Mouse (Mus musculus): ENCODE data around the gene Ankrd22. TPM values are rescaled to one million over a fixed set of nuclear protein-coding genes. Genes with fewer than 3 reads are reported as not detected.

Ankrd22 gene
- polyA plus RNA-seq, 1 experiment from 2014 or later = not detected

GRCm38 (mm10) chr19:34169121-34169520 is 3.3 kb upstream of the Ankrd22 start:
- H3K4me1 ChIP-seq (ENCODE audit: control insufficient read depth, insufficient read depth, low read length) = no peaks in the 10 kb centered on the region

GRCm38 (mm10) chr19:34167896-34168661 is 2.2 kb upstream of the Ankrd22 start:
- Histone ChIP-seq H3K27ac (ENCODE audit: low read depth, low read length) (no peak overlapping the region), H3K27me3 (replicated peaks; ENCODE audit: control insufficient read depth, insufficient read depth, low read length) (no peaks in the 10 kb centered on the region), H3K36me3 (ENCODE audit: control insufficient read depth, insufficient read depth, low read length) (no peaks in the 10 kb centered on the region), H3K9me3 (replicated peaks; ENCODE audit: control insufficient read depth, low read length) (no peaks in the 10 kb centered on the region), H3K4me3 (ENCODE audit: low read depth, low read length) (no peak overlapping the region), H3K4me2 (ENCODE audit: low read length) (no peak overlapping the region), H3K4me1 (ENCODE audit: control insufficient read depth, insufficient read depth, low read length) (no peaks in the 10 kb centered on the region), H3K9ac (ENCODE audit: low read length) (no peak overlapping the region)
- ATAC-seq (no peak), DNase-seq (ENCODE audit: low spot score) (no peak)
- WGBS = 40% methylated on average over 7 of the region's 7 CpGs

More at GRCm38 (mm10) chr19:34169121-34169520, 3.3 kb upstream of the Ankrd22 start:
- H3K4me2 ChIP-seq (ENCODE audit: low read length) = no peak overlapping the region
- H3K9ac ChIP-seq (ENCODE audit: low read length) = no peak overlapping the region
- H3K27ac ChIP-seq (ENCODE audit: low read depth, low read length) = no peak overlapping the region
- H3K9me3 ChIP-seq (replicated peaks; ENCODE audit: control insufficient read depth, low read length) = no peaks in the 10 kb centered on the region
- H3K36me3 ChIP-seq (ENCODE audit: control insufficient read depth, insufficient read depth, low read length) = no peaks in the 10 kb centered on the region
- no peak overlapping the region for H3K4me3 ChIP-seq (ENCODE audit: low read depth, low read length)
- ATAC-seq (no peak), DNase-seq (ENCODE audit: low spot score) (no peak)
- no peaks in the 10 kb centered on the region for H3K27me3 ChIP-seq (replicated peaks; ENCODE audit: control insufficient read depth, insufficient read depth, low read length)

- no peaks in the 10 kb centered on the region for H3K27me3 ChIP-seq (replicated peaks; ENCODE audit: control insufficient read depth, insufficient read depth, low read length)
- 76% methylated on average over 4 of the region's 4 CpGs for WGBS
- no peak for ATAC-seq
- H3K27ac ChIP-seq (ENCODE audit: low read depth, low read length) = no peak overlapping the region
- H3K36me3 ChIP-seq (ENCODE audit: control insufficient read depth, insufficient read depth, low read length) = no peaks in the 10 kb centered on the region
- no peak overlapping the region for H3K9ac ChIP-seq (ENCODE audit: low read length)
- H3K4me3 ChIP-seq (ENCODE audit: low read depth, low read length) = no peak overlapping the region
- H3K4me2 ChIP-seq (ENCODE audit: low read length) = no peak overlapping the region
- no peaks in the 10 kb centered on the region for H3K9me3 ChIP-seq (replicated peaks; ENCODE audit: control insufficient read depth, low read length)
- H3K4me1 ChIP-seq (ENCODE audit: control insufficient read depth, insufficient read depth, low read length) = no peaks in the 10 kb centered on the region
- no peak for DNase-seq (ENCODE audit: low spot score)
These were observed 533 bp upstream of the Ankrd22 start for GRCm38 (mm10) chr19:34166386-34166785.

GRCm38 (mm10) chr19:34162693-34163092 is 3.2 kb downstream of the Ankrd22 start:
- Histone ChIP-seq H3K4me1 (ENCODE audit: control insufficient read depth, insufficient read depth, low read length) (no peaks in the 10 kb centered on the region), H3K4me2 (ENCODE audit: low read length) (no peak overlapping the region), H3K9me3 (replicated peaks; ENCODE audit: control insufficient read depth, low read length) (no peaks in the 10 kb centered on the region), H3K4me3 (ENCODE audit: low read depth, low read length) (no peak overlapping the region), H3K27me3 (replicated peaks; ENCODE audit: control insufficient read depth, insufficient read depth, low read length) (no peaks in the 10 kb centered on the region), H3K9ac (ENCODE audit: low read length) (no peak overlapping the region), H3K27ac (ENCODE audit: low read depth, low read length) (no peak overlapping the region), H3K36me3 (ENCODE audit: control insufficient read depth, insufficient read depth, low read length) (no peaks in the 10 kb centered on the region)
- ATAC-seq (no peak), DNase-seq (ENCODE audit: low spot score) (no peak)
- 95% methylated on average over 5 of the region's 5 CpGs for whole genome bisulfite sequencing

- DNase-seq (ENCODE audit: low spot score) = peak; percentile 45
- no peak overlapping the region for H3K4me3 ChIP-seq (ENCODE audit: low read depth, low read length)
- H3K4me1 ChIP-seq (ENCODE audit: control insufficient read depth, insufficient read depth, low read length) = no peaks in the 10 kb centered on the region
- H3K27ac ChIP-seq (ENCODE audit: low read depth, low read length) = no peak overlapping the region
- no peaks in the 10 kb centered on the region for H3K36me3 ChIP-seq (ENCODE audit: control insufficient read depth, insufficient read depth, low read length)
- WGBS = 52% methylated on average over 6 of the region's 6 CpGs
- no peak overlapping the region for H3K4me2 ChIP-seq (ENCODE audit: low read length)
- peak; percentile 63; the same call in 1 of the 2 replicates for ATAC-seq
- H3K9me3 ChIP-seq (replicated peaks; ENCODE audit: control insufficient read depth, low read length) = no peaks in the 10 kb centered on the region
- no peaks in the 10 kb centered on the region for H3K27me3 ChIP-seq (replicated peaks; ENCODE audit: control insufficient read depth, insufficient read depth, low read length)
- no peak overlapping the region for H3K9ac ChIP-seq (ENCODE audit: low read length)
These were observed 12.3 kb downstream of the Ankrd22 start for GRCm38 (mm10) chr19:34153263-34154144.

- H3K4me3 ChIP-seq (ENCODE audit: low read depth, low read length) = no peak overlapping the region
- no peaks in the 10 kb centered on the region for H3K4me1 ChIP-seq (ENCODE audit: control insufficient read depth, insufficient read depth, low read length)
- 90% methylated on average over 1 of the region's 1 CpGs for whole genome bisulfite sequencing
- H3K9ac ChIP-seq (ENCODE audit: low read length) = no peak overlapping the region
- DNase-seq (ENCODE audit: low spot score) (peak; percentile 17), ATAC-seq (no peak)
- H3K36me3 ChIP-seq (ENCODE audit: control insufficient read depth, insufficient read depth, low read length) = no peaks in the 10 kb centered on the region
- H3K4me2 ChIP-seq (ENCODE audit: low read length) = no peak overlapping the region
- no peak overlapping the region for H3K27ac ChIP-seq (ENCODE audit: low read depth, low read length)
- no peaks in the 10 kb centered on the region for H3K27me3 ChIP-seq (replicated peaks; ENCODE audit: control insufficient read depth, insufficient read depth, low read length)
- no peaks in the 10 kb centered on the region for H3K9me3 ChIP-seq (replicated peaks; ENCODE audit: control insufficient read depth, low read length)
These were observed 13.9 kb downstream of the Ankrd22 start for GRCm38 (mm10) chr19:34151909-34152308.

GRCm38 (mm10) chr19:34148421-34148820 is 17.4 kb downstream of the Ankrd22 start:
- no peak overlapping the region for H3K4me3 ChIP-seq (ENCODE audit: low read depth, low read length)
- no peak overlapping the region for H3K4me2 ChIP-seq (ENCODE audit: low read length)
- no peaks in the 10 kb centered on the region for H3K4me1 ChIP-seq (ENCODE audit: control insufficient read depth, insufficient read depth, low read length)
- no peaks in the 10 kb centered on the region for H3K27me3 ChIP-seq (replicated peaks; ENCODE audit: control insufficient read depth, insufficient read depth, low read length)
- no peak for DNase-seq (ENCODE audit: low spot score)
- ATAC-seq = no peak
- 86% methylated on average over 4 of the region's 4 CpGs for WGBS
- no peak overlapping the region for H3K9ac ChIP-seq (ENCODE audit: low read length)
- H3K36me3 ChIP-seq (ENCODE audit: control insufficient read depth, insufficient read depth, low read length) = no peaks in the 10 kb centered on the region
- no peak overlapping the region for H3K27ac ChIP-seq (ENCODE audit: low read depth, low read length)
- H3K9me3 ChIP-seq (replicated peaks; ENCODE audit: control insufficient read depth, low read length) = no peaks in the 10 kb centered on the region

GRCm38 (mm10) chr19:34139431-34140046 is 26.3 kb downstream of the Ankrd22 start:
- 80% methylated on average over 3 of the region's 3 CpGs for WGBS
- no peak for ATAC-seq

More at GRCm38 (mm10) chr19:34139431-34140046, 26.3 kb downstream of the Ankrd22 start:
- no peak for DNase-seq (ENCODE audit: low spot score)
- no peak overlapping the region for H3K9ac ChIP-seq (ENCODE audit: low read length)
- no peaks in the 10 kb centered on the region for H3K27me3 ChIP-seq (replicated peaks; ENCODE audit: control insufficient read depth, insufficient read depth, low read length)
- H3K9me3 ChIP-seq (replicated peaks; ENCODE audit: control insufficient read depth, low read length) = no peaks in the 10 kb centered on the region
- H3K4me2 ChIP-seq (ENCODE audit: low read length) = no peak overlapping the region
- no peak overlapping the region for H3K4me3 ChIP-seq (ENCODE audit: low read depth, low read length)
- H3K4me1 ChIP-seq (ENCODE audit: control insufficient read depth, insufficient read depth, low read length) = no peaks in the 10 kb centered on the region
- no peak overlapping the region for H3K27ac ChIP-seq (ENCODE audit: low read depth, low read length)
- H3K36me3 ChIP-seq (ENCODE audit: control insufficient read depth, insufficient read depth, low read length) = no peaks in the 10 kb centered on the region

Measured in forebrain, embryonic 14.5 days (tissue).